Mouse (Mus musculus): ENCODE results near the gene Gm13212. TPM values are rescaled to one million over a fixed set of nuclear protein-coding genes. Genes with fewer than 3 reads are reported as not detected.
"Not testable (repeated sequence)": the region's sequence is repeated elsewhere in the genome, so short reads cannot be mapped to it uniquely, and the experiment has no call there.

Gm13212 gene
- polyA plus RNA-seq, 1 experiment, result 0.11 TPM

DNA sequence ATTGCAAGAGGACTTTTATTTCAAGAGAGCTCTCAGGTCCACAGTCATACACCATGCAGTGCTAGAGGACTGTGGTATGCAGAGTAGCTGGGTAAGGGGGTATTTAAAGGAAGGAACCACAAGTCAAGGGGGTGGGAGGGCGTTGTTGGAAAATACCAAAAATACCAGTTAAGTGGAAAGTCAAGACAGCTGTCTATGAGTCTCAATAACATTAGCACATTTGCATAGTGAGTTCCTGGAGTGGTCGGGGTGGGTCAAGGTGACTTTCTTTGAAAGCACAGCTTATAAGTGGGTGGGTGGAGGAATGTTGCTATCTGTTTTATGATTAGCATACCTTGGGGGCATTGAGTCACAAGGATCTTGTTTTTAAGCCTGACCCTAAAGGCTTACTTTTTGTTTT, 1.1 kb downstream of the Gm13212 start:
- WGBS, result 63% methylated on average over 2 of the region's 2 CpGs
- not testable (repeated sequence) for H3K4me1 ChIP-seq (ENCODE audit: control insufficient read depth, insufficient read depth, low read length); H3K27ac ChIP-seq (ENCODE audit: insufficient read depth, low read depth, low read length); H3K36me3 ChIP-seq (ENCODE audit: control insufficient read depth, insufficient read depth, low read length); DNase-seq; H3K4me3 ChIP-seq (ENCODE audit: insufficient read depth, low read depth, low read length); H3K27me3 ChIP-seq (replicated peaks; ENCODE audit: control insufficient read depth, insufficient read depth, low read length)

DNA sequence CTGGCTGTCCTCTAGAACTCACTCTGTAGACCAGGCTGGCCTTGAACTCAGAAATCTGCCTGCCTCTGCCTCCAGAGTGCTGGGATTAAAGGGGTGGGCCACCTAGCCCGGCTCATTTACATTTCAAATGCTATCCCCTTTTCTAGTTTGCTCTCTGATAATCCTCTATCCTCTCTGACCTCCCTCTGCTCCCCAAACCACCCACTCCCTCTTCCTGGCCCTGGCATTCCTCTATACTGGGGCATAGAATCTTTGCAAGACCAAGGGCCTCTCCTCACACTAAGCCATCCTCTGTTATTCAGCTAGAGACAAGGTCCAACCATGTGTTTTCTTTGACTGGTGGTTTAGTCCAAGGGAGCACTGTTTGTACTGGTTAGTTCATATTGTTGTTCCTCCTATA, 9.2 kb downstream of the Gm13212 start:
- H3K36me3 ChIP-seq (ENCODE audit: control insufficient read depth, insufficient read depth, low read length); H3K4me3 ChIP-seq (ENCODE audit: insufficient read depth, low read depth, low read length); DNase-seq; H3K4me1 ChIP-seq (ENCODE audit: control insufficient read depth, insufficient read depth, low read length); H3K27ac ChIP-seq (ENCODE audit: insufficient read depth, low read depth, low read length); H3K27me3 ChIP-seq (replicated peaks; ENCODE audit: control insufficient read depth, insufficient read depth, low read length): not testable (repeated sequence)
- WGBS, result 90% methylated on average over 1 of the region's 1 CpGs

DNA sequence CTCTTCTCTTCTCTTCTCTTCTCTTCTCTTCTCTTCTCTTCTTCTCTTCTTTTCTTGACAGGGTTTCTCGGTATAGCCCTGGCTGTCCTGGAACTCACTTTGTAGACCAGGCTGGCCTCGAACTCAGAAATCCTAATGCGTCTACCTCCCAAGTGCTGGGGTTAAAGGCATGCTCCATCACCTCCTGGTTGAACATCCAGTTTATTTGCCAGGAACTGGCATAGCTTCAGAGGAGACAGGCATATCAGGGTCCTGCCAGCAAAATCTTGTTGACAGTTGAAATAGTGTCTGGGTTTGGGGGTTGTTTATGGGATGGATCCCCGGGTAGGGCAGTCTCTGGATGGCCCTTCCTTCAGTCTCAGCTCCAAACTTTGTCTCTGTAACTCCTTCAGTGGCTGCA, 9.8 kb downstream of the Gm13212 start:
- H3K4me3 ChIP-seq (ENCODE audit: insufficient read depth, low read depth, low read length), result not testable (repeated sequence)
- 82% methylated on average over 4 of the region's 4 CpGs for WGBS

DNA sequence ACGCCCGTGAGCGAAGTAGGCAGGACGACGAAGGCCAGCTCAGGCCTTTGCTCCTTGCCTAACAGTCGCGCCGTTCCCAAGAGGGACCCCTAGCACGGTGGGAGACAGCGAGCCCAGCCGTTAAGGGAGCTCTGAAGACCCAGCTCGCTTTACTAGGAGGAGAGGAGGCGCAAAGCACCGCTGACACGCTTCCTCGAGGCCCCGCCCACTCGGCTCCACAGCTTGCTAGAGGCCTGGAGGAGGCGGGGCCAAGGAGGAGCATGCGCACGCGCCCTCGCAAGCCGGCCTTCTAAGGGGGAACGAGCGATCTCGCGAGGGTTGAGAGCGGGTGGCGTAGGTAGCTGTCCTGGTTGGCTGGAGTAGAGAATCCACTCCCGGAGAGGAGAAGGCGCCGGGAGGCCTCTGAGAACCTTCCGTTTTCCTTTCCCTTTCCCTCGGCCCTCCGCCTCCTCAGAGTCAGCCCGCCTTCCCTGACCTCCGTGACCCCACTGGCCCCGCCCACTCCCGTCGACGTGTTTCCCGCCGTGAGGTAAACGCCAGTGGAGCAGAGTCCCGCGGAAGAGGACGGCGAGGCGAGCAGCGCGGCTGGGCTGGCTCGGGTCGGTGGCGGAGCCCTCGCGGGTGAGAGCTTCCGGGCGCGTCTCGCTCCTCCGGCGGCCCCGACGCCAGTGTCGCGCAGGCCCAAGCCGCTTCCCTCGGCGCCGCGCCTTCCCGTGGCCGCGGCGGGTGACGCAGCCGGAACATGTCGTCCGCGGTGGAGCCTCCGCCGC, 55.6 kb downstream of the Gm13212 start:
- not testable (repeated sequence) for H3K27me3 ChIP-seq (replicated peaks; ENCODE audit: control insufficient read depth, insufficient read depth, low read length); DNase-seq; H3K27ac ChIP-seq (ENCODE audit: insufficient read depth, low read depth, low read length); H3K36me3 ChIP-seq (ENCODE audit: control insufficient read depth, insufficient read depth, low read length); H3K4me3 ChIP-seq (ENCODE audit: insufficient read depth, low read depth, low read length); H3K4me1 ChIP-seq (ENCODE audit: control insufficient read depth, insufficient read depth, low read length)
- 31% methylated on average over 83 of the region's 83 CpGs for WGBS

More for the DNA sequence above, 9.8 kb downstream of the Gm13212 start:
- H3K27me3 ChIP-seq (replicated peaks; ENCODE audit: control insufficient read depth, insufficient read depth, low read length); H3K36me3 ChIP-seq (ENCODE audit: control insufficient read depth, insufficient read depth, low read length); H3K4me1 ChIP-seq (ENCODE audit: control insufficient read depth, insufficient read depth, low read length); DNase-seq; H3K27ac ChIP-seq (ENCODE audit: insufficient read depth, low read depth, low read length): not testable (repeated sequence)

DNA sequence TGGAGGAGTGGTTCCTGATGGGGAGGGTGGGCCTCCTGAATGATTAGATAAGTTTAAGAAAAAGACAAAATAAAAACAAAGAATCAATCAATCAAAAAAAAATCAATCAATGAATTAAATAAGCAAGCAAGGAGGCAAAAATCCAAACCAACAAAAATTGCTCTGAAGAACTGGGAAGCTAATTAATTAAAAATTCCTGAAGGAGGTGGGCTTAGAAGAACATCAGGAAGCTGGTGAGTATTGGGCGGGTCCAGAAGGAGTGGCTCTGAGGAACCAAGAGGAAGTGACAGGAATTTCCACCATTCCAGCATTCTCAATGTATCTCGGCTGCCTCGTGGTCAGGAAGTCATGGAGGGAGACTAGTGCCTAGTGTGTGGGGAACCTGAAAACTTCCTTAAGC, 85.4 kb downstream of the Gm13212 start, which contains the start of gene Zfp980:
Zfp980 (plus strand) TSS at position 301 of the 400 bp plus-strand sequence.
- not testable (repeated sequence) for H3K4me3 ChIP-seq (ENCODE audit: insufficient read depth, low read depth, low read length); H3K27ac ChIP-seq (ENCODE audit: insufficient read depth, low read depth, low read length); H3K27me3 ChIP-seq (replicated peaks; ENCODE audit: control insufficient read depth, insufficient read depth, low read length); H3K36me3 ChIP-seq (ENCODE audit: control insufficient read depth, insufficient read depth, low read length); DNase-seq; H3K4me1 ChIP-seq (ENCODE audit: control insufficient read depth, insufficient read depth, low read length)
- 76% methylated on average over 3 of the region's 3 CpGs for WGBS

DNA sequence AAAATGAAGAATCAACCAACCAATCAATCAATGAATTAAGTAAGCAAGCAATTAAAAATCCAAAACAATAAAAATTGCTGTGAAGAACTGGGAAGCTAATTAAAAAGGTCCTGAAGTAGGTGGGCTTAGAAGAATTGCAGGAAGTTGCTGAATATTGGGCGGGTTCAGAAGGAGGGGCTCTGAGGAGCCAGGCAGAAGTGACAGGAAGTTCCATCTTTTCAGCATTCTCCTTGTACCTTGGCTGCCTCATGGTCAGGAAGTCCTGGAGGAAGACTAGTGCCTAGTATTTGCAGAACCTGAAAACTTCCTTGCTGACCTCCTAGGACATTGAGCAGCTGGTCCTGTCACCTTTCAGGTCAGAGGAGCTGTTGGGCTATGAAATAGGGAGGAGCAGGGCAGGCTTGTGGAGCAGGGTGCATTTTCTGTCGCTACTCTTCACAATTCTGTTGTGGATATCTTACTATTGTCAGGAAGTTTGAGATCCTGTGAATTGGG, 89.4 kb downstream of the Gm13212 start:
- H3K27ac ChIP-seq (ENCODE audit: insufficient read depth, low read depth, low read length); H3K4me1 ChIP-seq (ENCODE audit: control insufficient read depth, insufficient read depth, low read length); H3K36me3 ChIP-seq (ENCODE audit: control insufficient read depth, insufficient read depth, low read length); H3K27me3 ChIP-seq (replicated peaks; ENCODE audit: control insufficient read depth, insufficient read depth, low read length); DNase-seq; H3K4me3 ChIP-seq (ENCODE audit: insufficient read depth, low read depth, low read length): not testable (repeated sequence)
- WGBS, result 58% methylated on average over 2 of the region's 2 CpGs

Other genes with a start within 250 kb of the Gm13212 start
- gene Zfp990, start 74.4 kb upstream of the Gm13212 start, polyA plus RNA-seq (2012; rRNA removed), result 0.05 and 0.06 TPM in 2 replicates
- gene Zfp980, start 85.5 kb downstream of the Gm13212 start, polyA plus RNA-seq (2012; rRNA removed), result 0.04 TPM in 1 of 2 replicates, not detected in the other

Measured in kidney, adult 2 months (tissue).